Mouse (Mus musculus): ENCODE measurements around the gene Rheb. TPM values are rescaled to one million over a fixed set of nuclear protein-coding genes. Genes with fewer than 3 reads are reported as not detected.

Rheb gene
- polyA plus RNA-seq, 1 experiment from 2014 or later: 204 TPM

DNA sequence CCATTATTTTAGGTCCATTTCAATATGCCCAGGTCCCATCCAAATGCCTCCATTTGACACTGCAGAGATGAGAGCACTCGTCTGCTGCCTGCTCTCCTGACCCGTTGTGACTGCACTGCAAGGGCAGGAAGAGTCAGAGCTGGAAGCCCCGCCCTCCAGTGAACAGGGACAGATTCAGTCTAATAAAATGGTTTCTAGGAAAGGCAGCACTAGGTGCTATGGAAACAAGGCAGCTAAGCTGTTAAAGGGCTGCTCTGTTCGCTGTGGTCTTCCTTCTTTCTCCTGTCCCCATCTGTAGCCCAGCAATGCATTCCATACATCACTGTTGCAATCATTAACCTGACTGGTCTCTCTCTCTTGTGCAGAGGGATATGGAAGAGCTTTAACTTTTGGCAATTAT lies 29.4 kb downstream of the Rheb start:
- WGBS: 50% methylated on average over 4 of the region's 4 CpGs
- no peak overlapping the region for H3K4me3 ChIP-seq (ENCODE audit: low read length)
- H3K4me1 ChIP-seq (replicated peaks; ENCODE audit: control insufficient read depth, insufficient read depth, low read length): peaks cover 6% of the 10 kb centered on the region
- ATAC-seq (ENCODE audit: low read depth): no peak
- no peak overlapping the region for H3K9ac ChIP-seq (ENCODE audit: low read length)
- peaks cover 39% of the 10 kb centered on the region for H3K36me3 ChIP-seq (ENCODE audit: control insufficient read depth, insufficient read depth, low read length)
- H3K27ac ChIP-seq (ENCODE audit: low read length): no peak overlapping the region
- no peaks in the 10 kb centered on the region for H3K9me3 ChIP-seq (ENCODE audit: control insufficient read depth, low read length)
- H3K27me3 ChIP-seq (ENCODE audit: control insufficient read depth, insufficient read depth, low read depth, low read length): no peaks in the 10 kb centered on the region
- no peak overlapping the region for H3K4me2 ChIP-seq (ENCODE audit: low read depth, low read length)

- no peak overlapping the region for H3K27ac ChIP-seq (ENCODE audit: low read length)
- no peak for ATAC-seq (ENCODE audit: low read depth)
- no peaks in the 10 kb centered on the region for H3K27me3 ChIP-seq (ENCODE audit: control insufficient read depth, insufficient read depth, low read depth, low read length)
- no peak overlapping the region for H3K4me2 ChIP-seq (ENCODE audit: low read depth, low read length)
- no peak overlapping the region for H3K4me3 ChIP-seq (ENCODE audit: low read length)
- H3K36me3 ChIP-seq (ENCODE audit: control insufficient read depth, insufficient read depth, low read length): peaks cover 32% of the 10 kb centered on the region
- H3K9me3 ChIP-seq (ENCODE audit: control insufficient read depth, low read length): no peaks in the 10 kb centered on the region
- no peak overlapping the region for H3K9ac ChIP-seq (ENCODE audit: low read length)
- WGBS: 75% methylated on average over 6 of the region's 6 CpGs
- no peaks in the 10 kb centered on the region for H3K4me1 ChIP-seq (replicated peaks; ENCODE audit: control insufficient read depth, insufficient read depth, low read length)
Measured at GRCm38 (mm10) chr5:24805222-24805621, 37.2 kb downstream of the Rheb start.

- no peak overlapping the region for H3K4me3 ChIP-seq (ENCODE audit: low read length)
- no peak overlapping the region for H3K4me2 ChIP-seq (ENCODE audit: low read depth, low read length)
- no peaks in the 10 kb centered on the region for H3K27me3 ChIP-seq (ENCODE audit: control insufficient read depth, insufficient read depth, low read depth, low read length)
- no peak overlapping the region for H3K27ac ChIP-seq (ENCODE audit: low read length)
- no peaks in the 10 kb centered on the region for H3K9me3 ChIP-seq (ENCODE audit: control insufficient read depth, low read length)
- H3K9ac ChIP-seq (ENCODE audit: low read length): no peak overlapping the region
- no peaks in the 10 kb centered on the region for H3K4me1 ChIP-seq (replicated peaks; ENCODE audit: control insufficient read depth, insufficient read depth, low read length)
- no peak for ATAC-seq (ENCODE audit: low read depth)
- peaks cover 32% of the 10 kb centered on the region for H3K36me3 ChIP-seq (ENCODE audit: control insufficient read depth, insufficient read depth, low read length)
- WGBS: 84% methylated on average over 8 of the region's 8 CpGs
Measured at GRCm38 (mm10) chr5:24804661-24805060, 37.8 kb downstream of the Rheb start.

DNA sequence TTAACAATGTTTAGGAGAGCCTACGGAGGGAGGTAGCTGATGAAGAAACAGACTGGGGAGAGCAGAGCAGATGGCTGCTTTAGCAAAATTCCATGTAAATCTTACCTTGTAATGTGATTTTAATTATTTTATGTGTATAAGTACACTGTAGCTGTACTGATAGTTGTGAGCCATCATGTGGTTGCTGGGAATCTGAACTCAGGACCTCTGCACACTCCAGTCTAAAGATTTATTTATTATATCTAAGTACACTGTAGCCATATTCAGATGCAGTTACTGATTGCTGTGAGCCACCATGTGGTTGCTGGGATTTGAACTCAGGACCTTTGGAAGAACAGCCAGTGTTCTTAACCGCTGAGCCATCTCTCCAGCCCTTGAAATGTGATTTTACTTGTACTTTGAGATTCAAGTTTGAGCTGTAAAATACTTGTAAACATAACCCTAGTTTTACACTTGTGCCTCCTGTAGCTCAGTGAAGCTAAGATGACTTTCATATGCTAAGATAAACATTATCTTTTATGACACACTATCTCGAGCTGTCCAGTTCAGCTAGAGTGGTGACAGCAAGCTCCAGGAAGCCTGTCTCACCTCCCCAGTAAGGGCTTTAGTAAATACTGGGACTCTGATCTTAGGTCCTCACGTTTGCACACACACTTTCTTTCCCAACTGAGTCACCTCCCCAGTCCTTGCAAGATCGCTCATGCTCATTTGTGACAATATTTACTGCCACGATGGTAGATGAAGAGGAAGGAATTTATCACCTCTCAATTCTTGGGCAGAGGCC lies 40.4 kb downstream of the Rheb start:
- Histone ChIP-seq H3K36me3 (ENCODE audit: control insufficient read depth, insufficient read depth, low read length) (peaks cover 23% of the 10 kb centered on the region), H3K9ac (ENCODE audit: low read length) (no peak overlapping the region), H3K27me3 (ENCODE audit: control insufficient read depth, insufficient read depth, low read depth, low read length) (no peaks in the 10 kb centered on the region), H3K4me1 (replicated peaks; ENCODE audit: control insufficient read depth, insufficient read depth, low read length) (no peaks in the 10 kb centered on the region), H3K9me3 (ENCODE audit: control insufficient read depth, low read length) (no peaks in the 10 kb centered on the region), H3K4me2 (ENCODE audit: low read depth, low read length) (no peak overlapping the region), H3K27ac (ENCODE audit: low read length) (no peak overlapping the region), H3K4me3 (ENCODE audit: low read length) (no peak overlapping the region)
- WGBS: 49% methylated on average over 6 of the region's 6 CpGs
- ATAC-seq (ENCODE audit: low read depth): no peak

DNA sequence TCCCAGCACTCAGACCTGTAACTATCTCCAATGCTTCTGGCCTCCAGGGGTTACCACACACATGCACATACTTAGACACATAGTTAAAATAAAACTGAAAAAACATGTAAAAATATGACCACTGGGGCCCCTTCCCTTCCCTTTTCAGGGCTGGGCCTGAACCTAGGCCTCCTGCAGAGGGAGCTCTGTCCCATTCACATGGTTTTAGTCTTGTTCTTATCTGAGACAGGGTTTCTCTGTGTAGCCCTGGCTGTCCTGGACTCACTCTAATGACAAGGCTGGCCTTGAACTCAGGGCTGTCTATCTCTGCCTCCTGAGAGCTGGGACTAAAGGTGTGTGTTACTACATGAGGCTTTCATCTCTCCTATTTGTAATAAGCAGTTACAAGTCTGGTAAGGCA lies 42.0 kb downstream of the Rheb start:
- peaks cover 12% of the 10 kb centered on the region for H3K36me3 ChIP-seq (ENCODE audit: control insufficient read depth, insufficient read depth, low read length)
- H3K27ac ChIP-seq (ENCODE audit: low read length): no peak overlapping the region
- no peak for ATAC-seq (ENCODE audit: low read depth)
- no peaks in the 10 kb centered on the region for H3K4me1 ChIP-seq (replicated peaks; ENCODE audit: control insufficient read depth, insufficient read depth, low read length)
- H3K9ac ChIP-seq (ENCODE audit: low read length): no peak overlapping the region
- no peaks in the 10 kb centered on the region for H3K9me3 ChIP-seq (ENCODE audit: control insufficient read depth, low read length)
- no peaks in the 10 kb centered on the region for H3K27me3 ChIP-seq (ENCODE audit: control insufficient read depth, insufficient read depth, low read depth, low read length)
- no peak overlapping the region for H3K4me3 ChIP-seq (ENCODE audit: low read length)
- H3K4me2 ChIP-seq (ENCODE audit: low read depth, low read length): no peak overlapping the region

GRCm38 (mm10) chr5:24798639-24799038 lies 43.8 kb downstream of the Rheb start:
- Histone ChIP-seq H3K4me2 (ENCODE audit: low read depth, low read length) (no peak overlapping the region), H3K4me1 (replicated peaks; ENCODE audit: control insufficient read depth, insufficient read depth, low read length) (no peaks in the 10 kb centered on the region), H3K27ac (ENCODE audit: low read length) (no peak overlapping the region), H3K9me3 (ENCODE audit: control insufficient read depth, low read length) (no peaks in the 10 kb centered on the region), H3K36me3 (ENCODE audit: control insufficient read depth, insufficient read depth, low read length) (peaks cover 8% of the 10 kb centered on the region), H3K9ac (ENCODE audit: low read length) (no peak overlapping the region), H3K4me3 (ENCODE audit: low read length) (no peak overlapping the region), H3K27me3 (ENCODE audit: control insufficient read depth, insufficient read depth, low read depth, low read length) (no peaks in the 10 kb centered on the region)
- 49% methylated on average over 10 of the region's 10 CpGs for WGBS
- ATAC-seq (ENCODE audit: low read depth): no peak

GRCm38 (mm10) chr5:24797858-24798257 lies 44.6 kb downstream of the Rheb start:
- Histone ChIP-seq H3K4me1 (replicated peaks; ENCODE audit: control insufficient read depth, insufficient read depth, low read length) (no peaks in the 10 kb centered on the region), H3K9ac (ENCODE audit: low read length) (no peak overlapping the region; the same call in 1 of the 2 replicates), H3K9me3 (ENCODE audit: control insufficient read depth, low read length) (no peaks in the 10 kb centered on the region), H3K4me3 (ENCODE audit: low read length) (no peak overlapping the region), H3K27me3 (ENCODE audit: control insufficient read depth, insufficient read depth, low read depth, low read length) (no peaks in the 10 kb centered on the region), H3K4me2 (ENCODE audit: low read depth, low read length) (no peak overlapping the region), H3K36me3 (ENCODE audit: control insufficient read depth, insufficient read depth, low read length) (peaks cover 5% of the 10 kb centered on the region; the same call in 1 of the 2 replicates), H3K27ac (ENCODE audit: low read length) (no peak overlapping the region)
- ATAC-seq (ENCODE audit: low read depth): no peak
- WGBS: 45% methylated on average over 7 of the region's 7 CpGs

GRCm38 (mm10) chr5:24792961-24793360 lies 49.5 kb downstream of the Rheb start:
- Histone ChIP-seq H3K27me3 (ENCODE audit: control insufficient read depth, insufficient read depth, low read depth, low read length) (no peaks in the 10 kb centered on the region), H3K4me3 (ENCODE audit: low read length) (no peak overlapping the region), H3K4me2 (ENCODE audit: low read depth, low read length) (no peak overlapping the region), H3K4me1 (replicated peaks; ENCODE audit: control insufficient read depth, insufficient read depth, low read length) (no peaks in the 10 kb centered on the region), H3K9me3 (ENCODE audit: control insufficient read depth, low read length) (no peaks in the 10 kb centered on the region), H3K9ac (ENCODE audit: low read length) (no peak overlapping the region), H3K27ac (ENCODE audit: low read length) (no peak overlapping the region), H3K36me3 (ENCODE audit: control insufficient read depth, insufficient read depth, low read length) (no peaks in the 10 kb centered on the region)
- no peak for ATAC-seq (ENCODE audit: low read depth)
- WGBS: 60% methylated on average over 7 of the region's 7 CpGs

GRCm38 (mm10) chr5:24782957-24783356 lies 59.5 kb downstream of the Rheb start:
- no peak overlapping the region for H3K4me2 ChIP-seq (ENCODE audit: low read depth, low read length)
- ATAC-seq (ENCODE audit: low read depth): no peak
- no peak overlapping the region for H3K4me3 ChIP-seq (ENCODE audit: low read length)
- 83% methylated on average over 4 of the region's 4 CpGs for WGBS
- H3K4me1 ChIP-seq (replicated peaks; ENCODE audit: control insufficient read depth, insufficient read depth, low read length): no peaks in the 10 kb centered on the region
- no peak overlapping the region for H3K9ac ChIP-seq (ENCODE audit: low read length)
- peaks cover 7% of the 10 kb centered on the region; the same call in 1 of the 2 replicates for H3K9me3 ChIP-seq (ENCODE audit: control insufficient read depth, low read length)
- no peak overlapping the region for H3K27ac ChIP-seq (ENCODE audit: low read length)
- no peaks in the 10 kb centered on the region for H3K36me3 ChIP-seq (ENCODE audit: control insufficient read depth, insufficient read depth, low read length)
- peaks cover 5% of the 10 kb centered on the region; the same call in 1 of the 2 replicates for H3K27me3 ChIP-seq (ENCODE audit: control insufficient read depth, insufficient read depth, low read depth, low read length)
